Mouse (Mus musculus) cerebellum, adult 2 months (tissue): ENCODE measurements around the gene Wdtc1. TPM values are rescaled to one million over a fixed set of nuclear protein-coding genes. Genes with fewer than 3 reads are reported as not detected.

Source experiments
- DNase-seq, 2 experiments: peaks; one replicate each; pipeline ENCODE4 v3.0.0; 2021
- H3K27ac ChIP-seq: fragments of 200-500 bp; 2 replicates; pipeline ENCODE4 v1.5.1; 2012; ENCODE audit warnings: low read length, control low read depth, inconsistent platforms; ENCODE audit not compliant: insufficient read depth
- H3K27me3 ChIP-seq: fragments of 200-500 bp; 2 replicates; pipeline ENCODE4 v1.6.1; 2012; ENCODE audit warnings: inconsistent platforms, mild to moderate bottlenecking, low read length, moderate library complexity; ENCODE audit not compliant: control insufficient read depth, insufficient read depth
- H3K4me1 ChIP-seq: fragments of 200-500 bp; 2 replicates; pipeline ENCODE4 v1.6.1; 2011; ENCODE audit warnings: low read length; ENCODE audit not compliant: control insufficient read depth, insufficient read depth
- H3K4me3 ChIP-seq: fragments of 200-500 bp; replicated peaks from 2 replicates; pipeline ENCODE3; 2011; ENCODE audit warnings: mild to moderate bottlenecking, low read depth, low read length, control low read depth; ENCODE audit not compliant: insufficient read depth
- CTCF ChIP-seq: fragments of 200-500 bp; IDR thresholded peaks from 2 replicates; pipeline ENCODE4 v1.5.1; 2011; ENCODE audit warnings: low read depth, mild to moderate bottlenecking, control low read depth, low read length, moderate library complexity, borderline replicate concordance; ENCODE audit not compliant: insufficient read depth
- POLR2A ChIP-seq: fragments of 200-500 bp; IDR thresholded peaks from 2 replicates; pipeline ENCODE4 v1.6.1; 2011; ENCODE audit warnings: low read length, control low read depth, borderline replicate concordance; ENCODE audit not compliant: insufficient read depth
- WGBS: fragments of 180-500 bp; shearing (Covaris S2); methylation state at CpG from one replicate; pipeline ENCODE4 v1.1.7; 2018; 5-methylcytosine and 5-hydroxymethylcytosine counted together
- polyA plus RNA-seq: library from polyadenylated mRNA; depleted of rRNA; stranded (reverse); fragments of >200 nt; gene quantifications from 2 replicates; pipeline ENCODE4 v1.2.3, GENCODE M21; 2012

The Wdtc1 gene
- polyA plus RNA-seq, 1 experiment, result 46.6 TPM

- Histone ChIP-seq H3K4me3 (no peak overlapping the region), H3K4me1 (peaks cover 7% of the 10 kb centered on the region), H3K27ac (no peak overlapping the region), H3K27me3 (no peaks in the 10 kb centered on the region)
- TF ChIP-seq CTCF, result no peak
- TF ChIP-seq POLR2A, result no peak
- DNase-seq, result no peak
- 81% methylated on average over 12 of the region's 12 CpGs for WGBS
Measured at GRCm38 (mm10) chr4:133266248-133266880, 86.9 kb downstream of the Wdtc1 start.

DNA sequence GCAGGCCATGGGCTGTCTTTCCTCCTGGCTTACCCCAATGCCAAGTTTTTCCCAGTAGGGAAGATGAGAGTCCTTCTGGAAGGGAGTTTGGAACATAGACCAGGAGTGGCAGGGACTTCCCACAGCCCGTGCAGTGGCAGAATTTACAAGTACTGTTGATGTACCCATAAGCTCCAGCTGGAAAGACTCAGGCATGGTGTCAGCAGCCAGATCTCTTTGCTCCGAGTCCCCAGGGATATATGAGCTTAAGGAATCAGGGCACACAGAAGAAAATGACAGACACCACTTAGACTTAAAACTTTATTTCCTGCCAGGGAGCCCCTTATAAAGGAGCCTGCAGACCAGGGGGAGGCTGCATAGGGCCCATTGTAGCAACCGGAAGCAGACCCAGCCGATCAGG, 87.5 kb downstream of the Wdtc1 start:
- no peak for TF ChIP-seq POLR2A
- TF ChIP-seq CTCF, result no peak
- no peaks in the 10 kb centered on the region for H3K27me3 ChIP-seq
- 80% methylated on average over 4 of the region's 4 CpGs for WGBS
- DNase-seq, result no peak
- H3K27ac ChIP-seq, result no peak overlapping the region
- H3K4me1 ChIP-seq, result peaks cover 4% of the 10 kb centered on the region
- H3K4me3 ChIP-seq, result no peak overlapping the region

DNA sequence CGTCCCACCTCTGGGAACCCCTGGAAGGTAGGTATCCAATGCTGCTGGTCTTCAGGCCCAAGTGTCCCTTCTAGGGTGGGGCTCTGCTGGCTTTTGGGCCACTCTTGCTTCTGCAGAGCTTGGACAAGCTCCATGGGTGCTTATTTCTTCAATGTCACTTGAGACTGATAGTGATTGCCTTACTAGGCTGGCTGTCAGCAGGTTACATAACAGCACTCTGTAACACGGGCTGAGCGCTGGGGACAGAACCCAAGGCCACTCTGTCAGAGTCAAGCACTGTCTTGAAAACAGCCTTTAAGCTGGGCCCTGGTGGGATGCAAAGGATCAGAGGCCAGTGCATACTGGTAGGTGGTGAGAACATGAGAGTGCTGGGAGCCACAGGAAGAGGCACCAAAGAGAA, 88.0 kb downstream of the Wdtc1 start:
- Histone ChIP-seq H3K27ac (no peak overlapping the region), H3K4me3 (no peak overlapping the region), H3K4me1 (no peaks in the 10 kb centered on the region), H3K27me3 (no peaks in the 10 kb centered on the region)
- DNase-seq, result no peak
- WGBS, result 96% methylated on average over 3 of the region's 3 CpGs
- TF ChIP-seq POLR2A (no peak), CTCF (no peak)

- no peak for DNase-seq
- TF ChIP-seq CTCF, result no peak
- no peak overlapping the region for H3K27ac ChIP-seq
- H3K4me3 ChIP-seq, result no peak overlapping the region
- WGBS, result 85% methylated on average over 2 of the region's 2 CpGs
- no peaks in the 10 kb centered on the region for H3K4me1 ChIP-seq
- no peaks in the 10 kb centered on the region for H3K27me3 ChIP-seq
Measured at GRCm38 (mm10) chr4:133264559-133264958, 88.7 kb downstream of the Wdtc1 start.

DNA sequence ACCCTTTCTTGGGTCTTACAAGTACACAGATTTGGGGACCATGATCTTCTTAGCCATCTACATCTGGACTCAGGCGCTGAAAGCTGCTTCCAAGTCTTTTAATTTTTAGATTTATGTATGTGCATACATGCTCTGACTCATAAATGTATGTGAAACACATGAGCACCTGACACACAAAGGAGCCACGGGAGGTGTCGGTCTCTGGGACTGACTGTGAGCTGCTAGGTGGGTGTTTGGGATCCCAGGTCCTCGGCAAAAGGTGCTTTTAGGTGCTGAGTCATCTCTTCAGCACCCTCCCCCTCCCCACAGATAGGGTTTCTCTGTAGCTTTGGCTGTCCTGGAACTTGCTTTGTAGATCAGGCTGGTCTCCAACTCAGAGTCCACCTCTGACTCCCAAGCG, 89.5 kb downstream of the Wdtc1 start:
- H3K4me1 ChIP-seq, result no peaks in the 10 kb centered on the region
- DNase-seq, result no peak
- H3K27me3 ChIP-seq, result no peaks in the 10 kb centered on the region
- H3K4me3 ChIP-seq, result no peak overlapping the region
- no peak overlapping the region for H3K27ac ChIP-seq
- 95% methylated on average over 5 of the region's 5 CpGs for WGBS
- no peak for TF ChIP-seq CTCF
- no peak for TF ChIP-seq POLR2A

- DNase-seq, result no peak
- no peak; the same call in 1 of the 2 replicates for TF ChIP-seq CTCF
- no peak for TF ChIP-seq POLR2A
- no peak within 1 kb of the TSS for H3K4me3 ChIP-seq
- no peaks in the 10 kb centered on the region for H3K27me3 ChIP-seq
- H3K4me1 ChIP-seq, result no peaks in the 10 kb centered on the region
- no peak within 1 kb of the TSS for H3K27ac ChIP-seq
- 38% methylated on average over 7 of the region's 7 CpGs for WGBS
Measured at GRCm38 (mm10) chr4:133262882-133263281, 90.4 kb downstream of the Wdtc1 start, which contains the start of gene Sytl1. Gene Sytl1 (minus strand): TSS chr4:133263113.

DNA sequence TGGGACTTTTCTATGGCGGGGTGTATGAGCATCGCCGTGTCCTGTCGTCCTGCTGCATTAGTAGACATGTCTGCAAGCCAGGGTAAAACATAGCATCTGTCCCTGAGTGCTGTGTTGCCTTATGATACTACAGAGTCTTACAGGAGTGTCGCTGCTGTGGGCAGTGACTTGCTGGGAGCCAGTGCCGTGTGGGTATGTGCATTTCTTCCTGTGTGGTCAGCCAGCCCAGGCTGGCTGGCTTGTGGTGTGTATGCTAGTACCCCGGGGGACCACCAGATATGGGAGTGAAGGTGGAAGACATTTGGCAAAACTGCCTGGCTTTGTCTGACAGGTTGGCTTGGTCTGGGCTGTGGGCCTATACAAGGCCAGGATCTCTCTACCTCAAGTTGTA, 90.9 kb downstream of the Wdtc1 start:
- 52% methylated on average over 7 of the region's 7 CpGs for WGBS
- H3K4me1 ChIP-seq, result no peaks in the 10 kb centered on the region
- no peak for DNase-seq
- no peak for TF ChIP-seq CTCF
- TF ChIP-seq POLR2A, result no peak
- H3K4me3 ChIP-seq, result no peak overlapping the region
- H3K27me3 ChIP-seq, result no peaks in the 10 kb centered on the region
- H3K27ac ChIP-seq, result no peak overlapping the region

DNA sequence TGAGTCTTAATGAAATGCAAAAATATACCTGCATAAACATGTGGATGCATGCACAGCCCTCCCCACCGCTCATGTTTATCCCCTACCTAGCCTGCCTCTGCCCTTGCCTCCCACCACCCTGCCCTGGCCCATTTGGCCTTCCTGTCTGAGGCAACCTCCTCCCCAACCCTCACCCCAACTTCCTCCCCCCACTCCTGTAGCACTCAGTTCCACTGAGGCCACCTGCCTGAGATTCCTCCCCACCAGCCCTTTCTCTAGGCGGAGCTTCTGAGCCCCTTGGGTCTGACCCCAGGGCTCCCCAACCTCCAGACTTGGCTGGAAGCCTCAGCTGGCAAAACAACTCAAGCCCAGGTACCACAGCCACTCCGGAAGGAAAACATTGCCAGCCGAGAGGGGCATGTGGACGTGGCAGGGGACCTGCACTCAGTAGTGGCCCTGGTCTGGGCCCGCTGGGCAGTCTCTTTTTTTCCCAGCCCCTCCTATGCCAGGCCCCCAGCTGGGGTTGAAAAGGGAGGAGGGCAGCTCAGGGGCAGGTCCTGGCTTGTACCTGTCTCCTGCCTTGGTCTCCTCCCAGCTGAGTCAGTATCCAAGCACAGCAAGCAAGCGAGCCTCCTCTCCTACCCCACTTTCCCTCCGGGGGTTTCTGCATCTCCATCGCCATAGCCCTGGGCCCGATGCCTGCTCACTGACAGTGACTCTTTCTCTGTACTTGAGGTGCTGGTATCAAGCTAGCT, 91.5 kb downstream of the Wdtc1 start:
- no peaks in the 10 kb centered on the region for H3K27me3 ChIP-seq
- H3K4me3 ChIP-seq, result no peak overlapping the region
- no peak overlapping the region for H3K27ac ChIP-seq
- H3K4me1 ChIP-seq, result no peaks in the 10 kb centered on the region
- WGBS, result 37% methylated on average over 10 of the region's 10 CpGs
- DNase-seq, result no peak
- TF ChIP-seq CTCF (no peak), POLR2A (no peak)
